Mouse (Mus musculus): ENCODE measurements around the gene Pigo.

DNA sequence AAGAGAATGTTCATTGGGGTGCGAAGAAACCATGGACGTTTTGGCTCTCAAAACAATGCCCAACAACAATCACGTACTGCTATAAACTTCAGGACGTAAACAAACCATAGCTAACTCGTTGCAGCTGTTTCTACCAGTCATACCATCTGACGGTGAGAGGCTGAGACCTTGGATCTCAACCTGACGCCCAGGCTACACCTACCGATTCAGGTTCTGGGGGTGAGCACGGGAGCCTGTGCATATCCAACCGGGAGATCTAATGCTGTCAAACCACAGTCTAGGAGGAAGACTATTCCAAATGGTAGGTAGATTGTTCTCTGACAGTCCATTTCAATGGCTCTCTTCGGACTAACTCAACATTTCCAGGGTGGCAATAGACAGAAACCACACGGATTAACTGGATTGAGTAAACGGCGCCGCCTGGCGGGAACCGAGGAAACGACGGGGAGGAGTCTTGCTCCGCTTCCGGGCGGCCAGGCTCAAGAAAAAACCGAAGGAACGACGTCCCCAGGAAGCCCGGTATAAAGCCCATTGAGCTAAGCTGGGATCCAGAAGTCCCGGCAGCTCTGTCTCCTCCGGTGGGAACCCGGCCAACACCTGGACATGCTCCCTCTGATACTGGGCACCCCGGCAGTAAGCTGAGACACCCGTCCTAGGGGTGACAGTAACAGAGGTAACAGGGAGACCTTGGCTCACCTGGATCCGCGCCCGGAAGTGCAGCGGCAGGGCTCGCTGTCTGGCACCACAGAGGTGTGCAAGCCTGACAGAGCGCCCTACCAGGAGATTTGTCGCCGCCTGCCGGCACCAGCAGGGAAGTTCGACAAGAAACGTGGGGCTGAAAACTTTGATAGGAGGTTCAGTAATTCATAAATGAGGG is at the start of gene Pigo:
- TF ChIP-seq CTCF (IDR thresholded peaks at IDR 0.05; ENCODE audit: control insufficient read depth, insufficient read depth, insufficient replicate concordance, low read depth, low read length) (peak; percentile 93), POLR2A (IDR thresholded peaks at IDR 0.05; ENCODE audit: control insufficient read depth, low read depth, low read length) (peak; percentile 86)

All from testis, adult 2 months (tissue).